Mouse (Mus musculus): ENCODE data around the gene Kcnj8.

DNA sequence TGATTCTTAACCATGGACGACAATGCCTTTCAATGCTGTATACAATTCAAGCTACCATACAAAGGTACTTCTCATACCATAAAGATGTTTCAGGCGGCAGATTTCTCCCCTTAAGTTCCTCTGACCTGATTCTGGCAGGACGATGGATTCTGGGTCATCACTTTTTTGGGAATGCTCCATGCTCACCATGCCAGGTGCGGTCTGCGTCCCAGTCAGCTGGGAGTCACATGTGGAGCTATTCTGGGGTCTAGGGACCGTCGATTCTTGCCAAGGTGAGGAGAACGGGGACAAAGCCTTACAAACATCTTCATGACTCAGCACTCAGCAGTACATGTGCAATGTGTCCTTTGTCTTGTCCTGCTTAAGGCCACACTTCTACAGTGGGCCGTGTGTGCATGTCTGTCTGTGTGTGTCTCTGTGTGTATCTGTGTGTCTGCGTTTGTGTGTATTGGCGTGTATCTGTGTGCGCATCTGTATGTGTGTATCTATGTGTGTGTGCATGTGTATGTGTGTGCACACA is 49.8 kb downstream of the Kcnj8 start:
- TF ChIP-seq EP300 (IDR thresholded peaks at IDR 0.05; ENCODE audit: insufficient read depth, low read depth, low read length) (no peak), POLR2A (IDR thresholded peaks at IDR 0.05; ENCODE audit: insufficient read depth, low read length) (no peak), CTCF (IDR thresholded peaks at IDR 0.05; ENCODE audit: low read depth, low read length) (no peak)
